Mouse (Mus musculus) embryonic facial prominence, embryonic 12.5 days (tissue): ENCODE data around the gene Ubap2l. TPM values are rescaled to one million over a fixed set of nuclear protein-coding genes. Genes with fewer than 3 reads are reported as not detected.
A peak's percentile ranks its signal among the peaks of the same experiment; 100 is the strongest.

ENCODE experiments used
- ATAC-seq: fragments of 200-750 bp; cut with Nextera tagmentation; 2 replicates; pipeline ENCODE4 v1.8.0; 2017; ENCODE audit not compliant: insufficient number of reproducible peaks, insufficient read depth, low FRiP score, low TSS enrichment
- H3K27ac ChIP-seq: fragments of 300-500 bp; sonication (generic); 2 replicates; pipeline ENCODE4 v1.5.1; 2016; ENCODE audit warnings: mild to moderate bottlenecking
- H3K27me3 ChIP-seq: fragments of 300-500 bp; sonication (generic); 2 replicates; pipeline ENCODE4 v1.6.1; 2016; ENCODE audit warnings: mild to moderate bottlenecking, moderate library complexity
- H3K36me3 ChIP-seq: fragments of 300-500 bp; sonication (generic); 2 replicates; pipeline ENCODE4 v1.6.1; 2016; ENCODE audit warnings: mild to moderate bottlenecking
- H3K4me1 ChIP-seq: fragments of 300-500 bp; sonication (generic); 2 replicates; pipeline ENCODE4 v1.6.1; 2016
- H3K4me2 ChIP-seq: fragments of 300-500 bp; sonication (generic); replicated peaks from 2 replicates; pipeline ENCODE4 v1.6.1; 2016; ENCODE audit warnings: mild to moderate bottlenecking, moderate library complexity
- H3K4me3 ChIP-seq: fragments of 300-500 bp; sonication (generic); 2 replicates; pipeline ENCODE4 v1.5.1; 2016; ENCODE audit warnings: mild to moderate bottlenecking
- H3K9ac ChIP-seq: fragments of 300-500 bp; sonication (generic); 2 replicates; pipeline ENCODE4 v1.6.1; 2016; ENCODE audit warnings: mild to moderate bottlenecking, moderate library complexity
- H3K9me3 ChIP-seq: fragments of 300-500 bp; sonication (generic); 2 replicates; pipeline ENCODE4 v1.6.1; 2016; ENCODE audit warnings: mild to moderate bottlenecking, moderate library complexity
- WGBS: fragments of 180-500 bp; shearing (Covaris S2); methylation state at CpG from one replicate; pipeline ENCODE4 v1.1.7; 2016; 5-methylcytosine and 5-hydroxymethylcytosine counted together
- polyA plus RNA-seq: library from polyadenylated mRNA; unstranded; fragments of >200 nt; fragmentation: Nextera tagmentation; extraction: Ambion mirVana; gene quantifications from 2 replicates; pipeline ENCODE4 v1.2.1, GENCODE M21; 2016

Ubap2l gene
- polyA plus RNA-seq, 1 experiment from 2014 or later, result 230 TPM

GRCm38 (mm10) chr3:89963926-89964739 lies 88.3 kb downstream of the Ubap2l start:
- peaks cover 7% of the 10 kb centered on the region; the same call in 1 of the 2 replicates for H3K36me3 ChIP-seq
- H3K9me3 ChIP-seq, result no peaks in the 10 kb centered on the region
- H3K4me1 ChIP-seq, result peaks cover 37% of the 10 kb centered on the region
- peak overlapping the region; percentile 96 for H3K4me3 ChIP-seq
- no peaks in the 10 kb centered on the region for H3K27me3 ChIP-seq
- peak overlapping the region; percentile 93 for H3K9ac ChIP-seq
- ATAC-seq, result no peak
- 35% methylated on average over 22 of the region's 22 CpGs for WGBS
- peak overlapping the region; percentile 77 for H3K4me2 ChIP-seq
- peak overlapping the region; percentile 95 for H3K27ac ChIP-seq

GRCm38 (mm10) chr3:89963221-89963763 lies 89.1 kb downstream of the Ubap2l start, which contains the start of gene Atp8b2:
TSS of gene Atp8b2 (minus strand) at chr3:89963508.
- H3K36me3 ChIP-seq, result peaks cover 14% of the 10 kb centered on the region
- H3K4me2 ChIP-seq, result peak within 1 kb of the TSS; percentile 77
- H3K27me3 ChIP-seq, result no peaks in the 10 kb centered on the region
- H3K9me3 ChIP-seq, result no peaks in the 10 kb centered on the region
- peaks cover 37% of the 10 kb centered on the region for H3K4me1 ChIP-seq
- peak within 1 kb of the TSS; percentile 96 for H3K4me3 ChIP-seq
- peak; percentile 36; the same call in 1 of the 2 replicates for ATAC-seq
- H3K27ac ChIP-seq, result peak within 1 kb of the TSS; percentile 95
- under 1% methylated on average over 31 of the region's 35 CpGs for WGBS
- H3K9ac ChIP-seq, result peak within 1 kb of the TSS; percentile 93

- peaks cover 37% of the 10 kb centered on the region for H3K4me1 ChIP-seq
- H3K4me3 ChIP-seq, result peak overlapping the region; percentile 96
- ATAC-seq, result peak; percentile 45; the same call in 1 of the 2 replicates
- peak overlapping the region; percentile 77 for H3K4me2 ChIP-seq
- 0% methylated on average over 30 of the region's 30 CpGs for WGBS
- H3K9me3 ChIP-seq, result no peaks in the 10 kb centered on the region
- H3K36me3 ChIP-seq, result peaks cover 19% of the 10 kb centered on the region
- H3K27me3 ChIP-seq, result no peaks in the 10 kb centered on the region
- peak overlapping the region; percentile 95 for H3K27ac ChIP-seq
- peak overlapping the region; percentile 93 for H3K9ac ChIP-seq
Measured at GRCm38 (mm10) chr3:89962751-89963220, 89.6 kb downstream of the Ubap2l start.

GRCm38 (mm10) chr3:89962059-89962750 lies 90.2 kb downstream of the Ubap2l start:
- Histone ChIP-seq H3K9me3 (no peaks in the 10 kb centered on the region), H3K4me1 (peaks cover 37% of the 10 kb centered on the region), H3K4me3 (peak overlapping the region; percentile 96), H3K27ac (peak overlapping the region; percentile 95), H3K27me3 (no peaks in the 10 kb centered on the region), H3K4me2 (peak overlapping the region; percentile 77), H3K9ac (peak overlapping the region; percentile 93), H3K36me3 (peaks cover 24% of the 10 kb centered on the region)
- no peak for ATAC-seq
- WGBS, result 4% methylated on average over 14 of the region's 14 CpGs

GRCm38 (mm10) chr3:89961436-89961835 lies 91.0 kb downstream of the Ubap2l start:
- H3K4me1 ChIP-seq, result peaks cover 37% of the 10 kb centered on the region
- 58% methylated on average over 4 of the region's 4 CpGs for WGBS
- ATAC-seq, result no peak

GRCm38 (mm10) chr3:89960469-89960868 lies 92.0 kb downstream of the Ubap2l start:
- Histone ChIP-seq H3K4me2 (peak overlapping the region; percentile 77), H3K27me3 (no peaks in the 10 kb centered on the region), H3K4me3 (peak overlapping the region; percentile 96), H3K27ac (0 out of 2 replicates have a peak overlapping the region, but pooled peaks have one; percentile 95), H3K4me1 (peaks cover 37% of the 10 kb centered on the region), H3K9me3 (no peaks in the 10 kb centered on the region), H3K9ac (peak overlapping the region; percentile 50), H3K36me3 (peaks cover 41% of the 10 kb centered on the region)
- WGBS, result 0% methylated on average over 26 of the region's 30 CpGs
- peak; percentile 90 for ATAC-seq

More at GRCm38 (mm10) chr3:89961436-89961835, 91.0 kb downstream of the Ubap2l start:
- H3K27ac ChIP-seq, result peak overlapping the region; percentile 95
- no peaks in the 10 kb centered on the region for H3K27me3 ChIP-seq
- peaks cover 31% of the 10 kb centered on the region for H3K36me3 ChIP-seq
- H3K9me3 ChIP-seq, result no peaks in the 10 kb centered on the region
- peak overlapping the region; percentile 93 for H3K9ac ChIP-seq
- peak overlapping the region; percentile 96 for H3K4me3 ChIP-seq
- H3K4me2 ChIP-seq, result peak overlapping the region; percentile 77

GRCm38 (mm10) chr3:89959435-89959834 lies 93.0 kb downstream of the Ubap2l start:
- WGBS, result 78% methylated on average over 4 of the region's 4 CpGs
- Histone ChIP-seq H3K9ac (no peak overlapping the region), H3K9me3 (no peaks in the 10 kb centered on the region), H3K4me1 (peaks cover 30% of the 10 kb centered on the region), H3K4me3 (no peak overlapping the region), H3K27ac (no peak overlapping the region), H3K4me2 (no peak overlapping the region; the same call in 1 of the 2 replicates), H3K36me3 (peaks cover 42% of the 10 kb centered on the region), H3K27me3 (no peaks in the 10 kb centered on the region)
- no peak for ATAC-seq

- 95% methylated on average over 9 of the region's 9 CpGs for WGBS
- peaks cover 54% of the 10 kb centered on the region for H3K36me3 ChIP-seq
- no peak for ATAC-seq
Measured at GRCm38 (mm10) chr3:89957880-89958279, 94.5 kb downstream of the Ubap2l start.

GRCm38 (mm10) chr3:89956177-89956971 lies 96.1 kb downstream of the Ubap2l start:
- WGBS, result 89% methylated on average over 7 of the region's 7 CpGs

More at GRCm38 (mm10) chr3:89957880-89958279, 94.5 kb downstream of the Ubap2l start:
- Histone ChIP-seq H3K4me2 (no peak overlapping the region), H3K27ac (no peak overlapping the region), H3K4me3 (no peak overlapping the region), H3K27me3 (no peaks in the 10 kb centered on the region), H3K9ac (no peak overlapping the region), H3K9me3 (no peaks in the 10 kb centered on the region), H3K4me1 (peaks cover 26% of the 10 kb centered on the region)

GRCm38 (mm10) chr3:89953420-89953819 lies 99.0 kb downstream of the Ubap2l start:
- Histone ChIP-seq H3K27ac (no peak overlapping the region), H3K36me3 (peaks cover 92% of the 10 kb centered on the region), H3K4me3 (no peak overlapping the region), H3K4me2 (no peak overlapping the region), H3K27me3 (no peaks in the 10 kb centered on the region), H3K4me1 (no peaks in the 10 kb centered on the region), H3K9me3 (no peaks in the 10 kb centered on the region), H3K9ac (no peak overlapping the region)
- 5% methylated on average over 4 of the region's 4 CpGs for WGBS
- no peak for ATAC-seq

More at GRCm38 (mm10) chr3:89956177-89956971, 96.1 kb downstream of the Ubap2l start:
- H3K4me3 ChIP-seq, result no peak overlapping the region
- H3K4me1 ChIP-seq, result peaks cover 17% of the 10 kb centered on the region
- ATAC-seq, result no peak
- H3K36me3 ChIP-seq, result peaks cover 69% of the 10 kb centered on the region
- no peaks in the 10 kb centered on the region for H3K27me3 ChIP-seq
- H3K9me3 ChIP-seq, result no peaks in the 10 kb centered on the region
- H3K9ac ChIP-seq, result no peak overlapping the region
- no peak overlapping the region for H3K4me2 ChIP-seq
- H3K27ac ChIP-seq, result no peak overlapping the region
